Mouse (Mus musculus) CH12.LX (cell line): ENCODE results near the gene Pus7l.
A peak's percentile ranks its signal among the peaks of the same experiment; 100 is the strongest.

Experiments
- BHLHE40 ChIP-seq: IDR thresholded peaks from 2 replicates; pipeline ENCODE4 v1.6.1; 2011; ENCODE audit warnings: mild to moderate bottlenecking, low read depth, low read length, improper control_type of control experiment
- CTCF ChIP-seq, 2 experiments: IDR thresholded peaks in 1 of 2; conservative IDR thresholded peaks in 1 of 2; 2 replicates each; pipeline ENCODE4 v1.5.1; 2011 to 2012; ENCODE audit warnings: low read depth in 2 of 2, low read length in 2 of 2, improper control_type of control experiment in 1 of 2, inconsistent platforms in 1 of 2, mild to moderate bottlenecking in 1 of 2, moderate library complexity in 1 of 2
- JUND ChIP-seq: conservative IDR thresholded peaks from 2 replicates; pipeline ENCODE4 v1.6.1; 2011; ENCODE audit warnings: low read depth, low read length, improper control_type of control experiment
- MEF2A ChIP-seq: IDR thresholded peaks from 2 replicates; pipeline ENCODE4 v1.6.1; 2014; ENCODE audit warnings: low read depth, mild to moderate bottlenecking, inconsistent platforms, low read length, improper control_type of control experiment, borderline replicate concordance
- USF2 ChIP-seq: conservative IDR thresholded peaks from 2 replicates; pipeline ENCODE4 v1.6.1; 2011; ENCODE audit warnings: low read depth, low read length, improper control_type of control experiment

DNA sequence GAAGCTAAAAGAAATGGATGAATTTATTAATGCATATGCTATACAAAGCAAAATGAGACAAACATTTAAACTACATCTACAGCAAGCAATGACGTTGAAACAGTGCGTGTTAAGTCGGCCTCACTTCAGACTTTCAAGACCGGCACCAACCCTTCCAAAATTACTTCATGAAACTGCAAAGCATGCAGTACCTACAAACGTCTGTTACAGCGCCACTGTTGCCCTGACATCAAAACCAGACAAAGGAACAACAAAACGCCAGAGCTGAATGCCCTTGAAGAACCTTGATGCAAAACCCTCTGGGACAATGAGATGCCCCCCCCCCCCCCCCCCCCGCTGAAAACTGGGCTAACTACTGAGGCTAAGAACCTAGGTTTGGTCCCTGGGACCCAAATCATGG, 29.4 kb upstream of the Pus7l start:
- TF ChIP-seq BHLHE40 (no peak), CTCF (conservative IDR thresholded peaks at IDR 0.05 in 1 of 2, IDR thresholded peaks at IDR 0.05 in 1 of 2; ENCODE audit: low read depth in 2 of 2, low read length in 2 of 2) (peak in 1 of 2 experiments; percentile 19; a peak in 1 of 4 replicates), JUND (no peak), USF2 (no peak), MEF2A (no peak)
